Mouse (Mus musculus) heart, embryonic 15.5 days (tissue): ENCODE results near the gene Sez6. TPM values are rescaled to one million over a fixed set of nuclear protein-coding genes. Genes with fewer than 3 reads are reported as not detected.

ENCODE experiments used
- polyA plus RNA-seq: library from polyadenylated mRNA; unstranded; fragments of >200 nt; fragmentation: Nextera tagmentation; extraction: Ambion mirVana; gene quantifications from 2 replicates; pipeline ENCODE4 v1.2.1, GENCODE M21; 2015

Gene Sez6
- polyA plus RNA-seq, 1 experiment from 2014 or later: 0.05 TPM

Other genes with a start within 250 kb of the Sez6 start
- gene Nufip2, start 244.6 kb upstream of the Sez6 start, polyA plus RNA-seq: 3.7 TPM in 2 replicates
- gene Cryba1, start 205.5 kb upstream of the Sez6 start, polyA plus RNA-seq: not detected in 2 replicates
- 107 and 109 TPM in 2 replicates for gene Myo18a, start 167.6 kb upstream of the Sez6 start, polyA plus RNA-seq
- gene Gm10277, start 143.1 kb upstream of the Sez6 start, polyA plus RNA-seq: 0.93 and 1.4 TPM in 2 replicates
- gene Pipox, start 36.7 kb upstream of the Sez6 start, polyA plus RNA-seq: 3.0 and 3.3 TPM in 2 replicates
- 9.6 and 12.8 TPM in 2 replicates for gene Phf12, start 52.0 kb downstream of the Sez6 start, polyA plus RNA-seq
- 10.7 and 14.0 TPM in 2 replicates for gene Dhrs13, start 101.5 kb downstream of the Sez6 start, polyA plus RNA-seq
- gene Flot2, start 107.1 kb downstream of the Sez6 start, polyA plus RNA-seq: 85.8 and 100 TPM in 2 replicates
- 21.1 and 24.5 TPM in 2 replicates for gene Eral1, start 149.6 kb downstream of the Sez6 start, polyA plus RNA-seq
- gene Fam222b, start 163.9 kb downstream of the Sez6 start, polyA plus RNA-seq: 14.1 and 16.2 TPM in 2 replicates
- gene Traf4, start 234.8 kb downstream of the Sez6 start, polyA plus RNA-seq: 30.8 and 42.8 TPM in 2 replicates
- gene Nek8, start 245.9 kb downstream of the Sez6 start, polyA plus RNA-seq: 12.4 and 17.3 TPM in 2 replicates
- 13.5 and 14.2 TPM in 2 replicates for gene Tlcd1, start 245.9 kb downstream of the Sez6 start, polyA plus RNA-seq